Mouse (Mus musculus) midbrain, embryonic 16.5 days (tissue): ENCODE measurements at regions not wholly inside any gene's neighbourhood (a gene's known extent, or its start where the extent isn't known, plus 50 kb on each side); places are given as distances from the start of the nearest gene placed in this dataset.

Source experiments
- ATAC-seq: fragments of 200-750 bp; cut with Nextera tagmentation; 2 replicates; pipeline ENCODE4 v1.8.0; 2017; ENCODE audit warnings: moderate TSS enrichment
- H3K27ac ChIP-seq: fragments of 300-500 bp; sonication (generic); 2 replicates; pipeline ENCODE4 v1.5.1; 2014; ENCODE audit warnings: mild to moderate bottlenecking, low read length, mixed read lengths
- H3K27me3 ChIP-seq: fragments of 300-500 bp; sonication (generic); 2 replicates; pipeline ENCODE4 v1.6.1; 2014; ENCODE audit warnings: low read depth, low read length, mixed read lengths; ENCODE audit not compliant: control insufficient read depth, insufficient read depth
- H3K36me3 ChIP-seq: fragments of 300-500 bp; sonication (generic); 2 replicates; pipeline ENCODE4 v1.6.1; 2014; ENCODE audit warnings: mild to moderate bottlenecking, low read length, moderate library complexity, mixed read lengths; ENCODE audit not compliant: control insufficient read depth, insufficient read depth
- H3K4me1 ChIP-seq: fragments of 300-500 bp; sonication (generic); 2 replicates; pipeline ENCODE4 v1.6.1; 2014; ENCODE audit warnings: mild to moderate bottlenecking, low read length, mixed read lengths; ENCODE audit not compliant: control insufficient read depth, insufficient read depth
- H3K4me2 ChIP-seq: fragments of 300-500 bp; sonication (generic); 2 replicates; pipeline ENCODE4 v1.6.1; 2014; ENCODE audit warnings: mild to moderate bottlenecking, low read length, mixed read lengths
- H3K4me3 ChIP-seq: fragments of 300-500 bp; sonication (generic); 2 replicates; pipeline ENCODE4 v1.5.1; 2014; ENCODE audit warnings: low read depth, mild to moderate bottlenecking, low read length, moderate library complexity, mixed read lengths
- H3K9ac ChIP-seq: fragments of 300-500 bp; sonication (generic); 2 replicates; pipeline ENCODE4 v1.6.1; 2014; ENCODE audit warnings: low read depth, low read length, mixed read lengths
- H3K9me3 ChIP-seq: fragments of 300-500 bp; sonication (generic); replicated peaks from 2 replicates; pipeline ENCODE4 v1.6.1; 2014; ENCODE audit warnings: mild to moderate bottlenecking, low read length, mixed read lengths; ENCODE audit not compliant: control insufficient read depth, poor library complexity, severe bottlenecking
- WGBS: fragments of 180-500 bp; shearing (Covaris S2); extraction: QIAGEN DNeasy Blood & Tissue Kit; methylation state at CpG from one replicate; pipeline ENCODE4 v1.1.7; 2014; 5-methylcytosine and 5-hydroxymethylcytosine counted together

- Histone ChIP-seq H3K4me1 (no peaks in the 10 kb centered on the region), H3K4me3 (no peak overlapping the region), H3K4me2 (no peak overlapping the region), H3K9me3 (no peaks in the 10 kb centered on the region), H3K36me3 (no peaks in the 10 kb centered on the region), H3K27me3 (no peaks in the 10 kb centered on the region), H3K27ac (no peak overlapping the region), H3K9ac (no peak overlapping the region)
- no peak for ATAC-seq
- 82% methylated on average over 6 of the region's 6 CpGs for WGBS
These were observed 202.2 kb upstream of the Mocs1 start for GRCm38 (mm10) chr17:49226016-49226400.

GRCm38 (mm10) chr17:49231287-49231686 is 196.9 kb upstream of the Mocs1 start:
- H3K9me3 ChIP-seq = no peaks in the 10 kb centered on the region
- H3K27ac ChIP-seq = no peak overlapping the region
- no peaks in the 10 kb centered on the region for H3K4me1 ChIP-seq
- no peaks in the 10 kb centered on the region for H3K27me3 ChIP-seq
- no peak overlapping the region for H3K9ac ChIP-seq
- H3K36me3 ChIP-seq = no peaks in the 10 kb centered on the region
- H3K4me3 ChIP-seq = no peak overlapping the region
- WGBS = 40% methylated on average over 3 of the region's 3 CpGs
- H3K4me2 ChIP-seq = no peak overlapping the region
- ATAC-seq = no peak

- no peak for ATAC-seq
- Histone ChIP-seq H3K4me2 (no peak overlapping the region), H3K9ac (no peak overlapping the region), H3K36me3 (no peaks in the 10 kb centered on the region), H3K27ac (no peak overlapping the region), H3K4me3 (no peak overlapping the region), H3K9me3 (no peaks in the 10 kb centered on the region), H3K4me1 (no peaks in the 10 kb centered on the region), H3K27me3 (no peaks in the 10 kb centered on the region)
These were observed 188.1 kb upstream of the Mocs1 start for GRCm38 (mm10) chr17:49240097-49240496.

- 56% methylated on average over 2 of the region's 2 CpGs for WGBS
- Histone ChIP-seq H3K9ac (no peak overlapping the region), H3K27me3 (no peaks in the 10 kb centered on the region), H3K4me2 (no peak overlapping the region), H3K36me3 (no peaks in the 10 kb centered on the region), H3K4me1 (peaks cover 3% of the 10 kb centered on the region; the same call in 1 of the 2 replicates), H3K4me3 (no peak overlapping the region), H3K9me3 (no peaks in the 10 kb centered on the region), H3K27ac (0 out of 2 replicates have a peak overlapping the region, but pooled peaks have one; percentile 2)
- ATAC-seq = peak; percentile 73; the same call in 1 of the 2 replicates
These were observed 184.7 kb upstream of the Mocs1 start for GRCm38 (mm10) chr17:49243419-49243818.

- H3K27ac ChIP-seq = no peak overlapping the region
- ATAC-seq = no peak
- 71% methylated on average over 2 of the region's 2 CpGs for WGBS
These were observed 183.1 kb upstream of the Mocs1 start for GRCm38 (mm10) chr17:49245013-49245412.

GRCm38 (mm10) chr17:49247215-49247614 is 180.9 kb upstream of the Mocs1 start:
- WGBS = 39% methylated on average over 17 of the region's 17 CpGs
- no peaks in the 10 kb centered on the region for H3K9me3 ChIP-seq
- no peaks in the 10 kb centered on the region for H3K27me3 ChIP-seq
- H3K36me3 ChIP-seq = no peaks in the 10 kb centered on the region
- no peak overlapping the region for H3K9ac ChIP-seq
- ATAC-seq = no peak
- peaks cover 16% of the 10 kb centered on the region for H3K4me1 ChIP-seq
- peak overlapping the region; percentile 50; the same call in 1 of the 2 replicates for H3K27ac ChIP-seq
- H3K4me2 ChIP-seq = peak overlapping the region; percentile 30
- no peak overlapping the region for H3K4me3 ChIP-seq

More at GRCm38 (mm10) chr17:49245013-49245412, 183.1 kb upstream of the Mocs1 start:
- Histone ChIP-seq H3K4me2 (no peak overlapping the region), H3K4me1 (peaks cover 6% of the 10 kb centered on the region), H3K27me3 (no peaks in the 10 kb centered on the region), H3K9ac (no peak overlapping the region), H3K4me3 (no peak overlapping the region), H3K36me3 (no peaks in the 10 kb centered on the region), H3K9me3 (no peaks in the 10 kb centered on the region)

- Histone ChIP-seq H3K27me3 (no peaks in the 10 kb centered on the region; the same call in 1 of the 2 replicates), H3K9me3 (no peaks in the 10 kb centered on the region), H3K36me3 (no peaks in the 10 kb centered on the region), H3K4me3 (no peak overlapping the region), H3K27ac (peak overlapping the region; percentile 31; the same call in 1 of the 2 replicates), H3K4me1 (peaks cover 16% of the 10 kb centered on the region), H3K4me2 (no peak overlapping the region), H3K9ac (no peak overlapping the region)
- ATAC-seq = peak; percentile 64
- WGBS = 17% methylated on average over 8 of the region's 8 CpGs
These were observed 177.2 kb upstream of the Mocs1 start for GRCm38 (mm10) chr17:49250726-49251537.

- 43% methylated on average over 3 of the region's 3 CpGs for WGBS
- Histone ChIP-seq H3K4me1 (peaks cover 16% of the 10 kb centered on the region), H3K27me3 (no peaks in the 10 kb centered on the region; the same call in 1 of the 2 replicates), H3K36me3 (no peaks in the 10 kb centered on the region), H3K4me2 (no peak overlapping the region), H3K9me3 (no peaks in the 10 kb centered on the region), H3K9ac (no peak overlapping the region), H3K27ac (no peak overlapping the region), H3K4me3 (no peak overlapping the region)
- no peak for ATAC-seq
These were observed 175.9 kb upstream of the Mocs1 start for GRCm38 (mm10) chr17:49252271-49252670.

- no peak overlapping the region for H3K9ac ChIP-seq
- no peak overlapping the region for H3K27ac ChIP-seq
- H3K36me3 ChIP-seq = no peaks in the 10 kb centered on the region
- H3K4me2 ChIP-seq = no peak overlapping the region
- no peaks in the 10 kb centered on the region for H3K4me1 ChIP-seq
- no peaks in the 10 kb centered on the region; the same call in 1 of the 2 replicates for H3K27me3 ChIP-seq
- no peak for ATAC-seq
- no peaks in the 10 kb centered on the region for H3K9me3 ChIP-seq
- H3K4me3 ChIP-seq = no peak overlapping the region
These were observed 169.7 kb upstream of the Mocs1 start for GRCm38 (mm10) chr17:49258496-49258895.
